Mouse (Mus musculus) olfactory bulb, adult 2 months (tissue): ENCODE results near the gene Cntnap1. TPM values are rescaled to one million over a fixed set of nuclear protein-coding genes. Genes with fewer than 3 reads are reported as not detected.
"Not testable (repeated sequence)": the region's sequence is repeated elsewhere in the genome, so short reads cannot be mapped to it uniquely, and the experiment has no call there.

Experiments
- H3K27ac ChIP-seq: fragments of 200-500 bp; 2 replicates; pipeline ENCODE4 v1.5.1; 2012; ENCODE audit warnings: low read depth, low read length; ENCODE audit not compliant: insufficient read depth
- H3K4me1 ChIP-seq: fragments of 200-500 bp; 2 replicates; pipeline ENCODE4 v1.6.1; 2012; ENCODE audit warnings: low read length; ENCODE audit not compliant: control insufficient read depth, insufficient read depth
- H3K4me3 ChIP-seq: fragments of 200-500 bp; 2 replicates; pipeline ENCODE4 v1.5.1; 2012; ENCODE audit warnings: mild to moderate bottlenecking, low read depth, low read length, moderate library complexity; ENCODE audit not compliant: insufficient read depth
- CTCF ChIP-seq: fragments of 200-500 bp; IDR thresholded peaks from 2 replicates; pipeline ENCODE4 v1.5.1; 2012; ENCODE audit warnings: low read depth, mild to moderate bottlenecking, low read length, moderate library complexity; ENCODE audit not compliant: insufficient read depth
- POLR2A ChIP-seq: fragments of 200-500 bp; IDR thresholded peaks from 2 replicates; pipeline ENCODE4 v1.6.1; 2012; ENCODE audit warnings: mild to moderate bottlenecking, low read depth, low read length, moderate library complexity; ENCODE audit not compliant: insufficient read depth
- WGBS: fragments of 180-500 bp; shearing (Covaris S2); methylation state at CpG from one replicate; pipeline ENCODE4 v1.1.7; 2018; 5-methylcytosine and 5-hydroxymethylcytosine counted together
- polyA plus RNA-seq: library from polyadenylated mRNA; stranded (reverse); fragments of >200 nt; gene quantifications from 2 replicates; pipeline ENCODE4 v1.2.4, GENCODE M21; 2012; ENCODE audit warnings: low replicate concordance; ENCODE audit not compliant: missing spikeins, insufficient read depth, insufficient read length

Cntnap1 gene
- polyA plus RNA-seq, 1 experiment = not detected

- 23% methylated on average over 10 of the region's 10 CpGs for WGBS
- no peak for TF ChIP-seq POLR2A
- no peak for TF ChIP-seq CTCF
- H3K27ac ChIP-seq = no peak overlapping the region
These were observed 23.9 kb upstream of the Cntnap1 start for GRCm38 (mm10) chr11:101146377-101146776.

DNA sequence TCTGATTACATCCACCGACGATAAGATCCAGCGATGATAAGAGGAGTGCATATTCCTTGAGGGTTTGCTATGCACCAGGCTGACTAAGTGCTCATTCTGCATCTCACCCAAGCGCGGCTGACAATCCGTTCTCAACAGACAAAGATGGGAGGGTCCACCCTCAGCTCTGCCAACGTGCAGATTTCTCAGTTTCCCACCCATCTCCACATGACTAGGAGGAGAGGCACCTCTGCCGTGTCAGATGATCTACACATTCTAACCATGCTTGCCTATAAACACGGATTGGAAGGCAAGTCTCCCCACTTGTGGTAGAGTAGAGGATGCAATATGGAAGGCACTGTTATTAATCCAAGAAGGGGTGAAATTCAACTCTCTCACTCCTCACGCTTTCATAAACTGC, 21.6 kb upstream of the Cntnap1 start:
- TF ChIP-seq CTCF = no peak
- Histone ChIP-seq H3K27ac (peak overlapping the region; percentile 58), H3K4me1 (peaks cover 11% of the 10 kb centered on the region), H3K4me3 (no peak overlapping the region)
- 52% methylated on average over 10 of the region's 10 CpGs for WGBS

More at GRCm38 (mm10) chr11:101146377-101146776, 23.9 kb upstream of the Cntnap1 start:
- Histone ChIP-seq H3K4me1 (peaks cover 11% of the 10 kb centered on the region), H3K4me3 (no peak overlapping the region)

DNA sequence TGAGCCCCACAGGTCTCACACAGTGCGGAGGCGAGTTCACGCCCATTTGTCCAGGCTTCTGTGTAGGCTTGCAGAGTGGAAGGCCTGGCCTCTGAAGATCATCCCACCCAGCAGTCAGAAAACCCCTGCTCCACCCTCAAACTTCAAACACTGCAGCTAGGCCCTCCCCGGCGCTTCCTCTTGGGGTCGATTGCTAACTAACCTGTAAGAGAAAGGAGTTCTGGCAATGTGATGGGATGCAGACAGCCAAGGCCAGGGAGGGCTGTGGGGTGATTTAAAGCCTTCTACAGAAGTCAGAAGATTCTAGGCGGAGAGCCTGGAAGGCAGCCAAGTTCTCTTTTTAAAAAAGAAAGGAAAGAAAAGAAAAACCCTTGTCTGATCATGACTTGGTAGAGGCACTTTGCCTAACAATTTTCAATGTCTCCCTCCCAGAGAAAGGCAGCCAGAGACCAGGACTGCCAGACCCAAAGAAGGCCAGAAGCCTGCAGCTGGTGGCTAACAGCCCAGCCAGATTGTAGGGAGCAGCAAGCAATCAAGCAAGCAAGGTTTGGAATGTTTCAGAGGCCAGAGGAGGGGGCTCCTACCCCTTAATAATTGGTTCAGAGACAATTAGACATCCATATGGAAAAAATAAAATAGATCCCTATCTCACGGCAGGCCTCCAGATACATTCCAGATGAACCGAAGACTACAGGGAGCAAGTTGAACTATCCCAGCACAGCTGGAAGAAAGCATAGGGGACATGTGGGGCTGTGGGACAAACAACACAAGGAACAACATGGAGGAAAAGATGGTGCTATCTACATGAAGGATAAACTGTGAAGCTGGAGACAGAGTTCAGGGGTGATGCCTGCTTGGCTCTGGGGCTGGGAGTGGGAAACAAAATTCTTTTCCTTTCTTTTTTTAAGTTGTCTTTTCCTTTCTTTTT, 20.9 kb upstream of the Cntnap1 start:
- Histone ChIP-seq H3K4me1 (peaks cover 11% of the 10 kb centered on the region), H3K27ac (peak overlapping the region; percentile 58), H3K4me3 (no peak overlapping the region)
- 36% methylated on average over 9 of the region's 9 CpGs for WGBS
- no peak for TF ChIP-seq POLR2A
- TF ChIP-seq CTCF = no peak

GRCm38 (mm10) chr11:101151063-101151462, 19.3 kb upstream of the Cntnap1 start:
- H3K4me3 ChIP-seq = no peak overlapping the region
- TF ChIP-seq POLR2A (no peak), CTCF (no peak)
- 55% methylated on average over 2 of the region's 2 CpGs for WGBS

GRCm38 (mm10) chr11:101152825-101153224, 17.5 kb upstream of the Cntnap1 start:
- no peak overlapping the region for H3K27ac ChIP-seq
- WGBS = 65% methylated on average over 1 of the region's 1 CpGs
- H3K4me3 ChIP-seq = no peak overlapping the region
- H3K4me1 ChIP-seq = peaks cover 23% of the 10 kb centered on the region
- no peak for TF ChIP-seq CTCF
- no peak for TF ChIP-seq POLR2A

More at GRCm38 (mm10) chr11:101151063-101151462, 19.3 kb upstream of the Cntnap1 start:
- Histone ChIP-seq H3K27ac (no peak overlapping the region), H3K4me1 (peaks cover 17% of the 10 kb centered on the region)

DNA sequence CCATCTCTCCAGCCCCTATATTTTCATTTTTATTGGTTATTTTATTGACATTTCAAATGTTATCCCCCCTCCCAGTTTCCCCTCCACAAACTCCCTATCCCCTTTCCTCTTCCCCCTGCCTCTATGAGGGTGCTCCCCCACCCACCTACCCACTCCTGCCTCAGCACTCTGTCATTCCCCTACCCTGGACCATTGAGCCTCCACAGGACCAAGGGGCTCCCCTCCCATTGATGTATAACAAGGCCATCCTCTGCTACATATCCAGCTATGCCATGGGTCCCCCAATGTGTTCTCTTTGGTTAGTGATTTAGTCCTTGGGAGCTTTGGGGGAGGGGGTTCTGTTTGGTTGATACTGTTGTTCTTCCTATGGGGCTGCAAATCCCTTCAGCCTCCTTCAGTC, 15.7 kb upstream of the Cntnap1 start:
- no peak overlapping the region for H3K27ac ChIP-seq
- H3K4me3 ChIP-seq = no peak overlapping the region
- TF ChIP-seq POLR2A (no peak), CTCF (no peak)
- H3K4me1 ChIP-seq = peaks cover 14% of the 10 kb centered on the region

GRCm38 (mm10) chr11:101155151-101155550, 15.2 kb upstream of the Cntnap1 start:
- Histone ChIP-seq H3K27ac (no peak overlapping the region), H3K4me3 (no peak overlapping the region), H3K4me1 (peaks cover 14% of the 10 kb centered on the region)
- TF ChIP-seq CTCF (no peak), POLR2A (no peak)
- 81% methylated on average over 6 of the region's 6 CpGs for WGBS

DNA sequence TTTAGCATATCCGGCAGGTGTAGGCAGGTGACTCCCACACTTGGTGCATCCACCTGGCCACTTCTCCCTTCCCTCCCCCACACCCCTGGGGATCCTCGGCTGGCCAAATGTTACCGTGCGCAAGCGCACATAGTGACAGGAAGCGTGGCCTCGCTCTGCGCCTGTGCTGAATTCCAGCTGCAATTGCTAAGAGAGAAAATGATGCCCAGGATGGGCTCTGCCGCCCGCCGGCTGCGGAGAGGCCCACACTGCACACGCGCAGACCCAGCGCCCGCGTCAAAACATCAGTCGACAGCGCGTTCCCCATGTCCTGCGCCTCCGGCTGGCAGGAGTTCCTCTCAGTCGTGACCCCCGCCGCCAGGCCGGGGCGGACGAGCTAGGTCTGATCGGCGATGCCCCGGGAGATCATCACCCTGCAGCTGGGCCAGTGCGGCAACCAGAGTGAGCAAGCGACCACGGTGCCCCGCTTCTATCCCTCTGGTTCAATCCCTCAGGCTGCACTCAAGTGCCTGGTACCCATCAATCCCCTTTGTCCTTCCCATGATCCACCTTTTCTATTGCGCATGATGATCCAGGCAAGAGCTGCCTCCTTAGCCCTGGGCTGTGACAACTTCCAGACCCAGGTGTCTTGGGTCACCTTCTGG, 14.5 kb upstream of the Cntnap1 start, which contains the start of gene Tubg2:
Gene Tubg2, plus strand, starts transcription at position 180 of the 644 bp plus-strand sequence.
- peaks cover 14% of the 10 kb centered on the region for H3K4me1 ChIP-seq
- peak within 1 kb of the TSS; percentile 63 for H3K4me3 ChIP-seq
- H3K27ac ChIP-seq = peak within 1 kb of the TSS; percentile 87
- TF ChIP-seq POLR2A (peak; percentile 86), CTCF (no peak)
- WGBS = 3% methylated on average over 36 of the region's 36 CpGs

DNA sequence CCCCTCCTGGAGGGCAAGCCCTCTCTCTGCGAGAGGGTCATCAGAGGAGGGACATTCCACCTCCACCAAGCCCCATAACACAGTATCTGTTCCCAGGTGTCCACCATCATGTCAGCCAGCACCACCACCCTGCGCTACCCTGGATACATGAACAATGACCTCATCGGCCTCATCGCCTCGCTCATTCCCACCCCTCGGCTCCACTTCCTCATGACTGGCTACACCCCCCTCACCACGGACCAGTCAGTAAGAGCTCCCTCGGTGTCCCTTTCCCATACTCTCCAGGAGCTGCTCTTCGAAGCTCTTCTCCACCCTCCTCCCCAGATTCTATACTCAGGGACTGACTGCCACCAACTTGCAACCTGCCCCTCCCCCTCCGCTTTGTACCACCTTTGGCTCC, 10.2 kb upstream of the Cntnap1 start:
- peaks cover 27% of the 10 kb centered on the region for H3K4me1 ChIP-seq
- 82% methylated on average over 9 of the region's 10 CpGs for WGBS
- not testable (repeated sequence) for H3K27ac ChIP-seq, H3K4me3 ChIP-seq

DNA sequence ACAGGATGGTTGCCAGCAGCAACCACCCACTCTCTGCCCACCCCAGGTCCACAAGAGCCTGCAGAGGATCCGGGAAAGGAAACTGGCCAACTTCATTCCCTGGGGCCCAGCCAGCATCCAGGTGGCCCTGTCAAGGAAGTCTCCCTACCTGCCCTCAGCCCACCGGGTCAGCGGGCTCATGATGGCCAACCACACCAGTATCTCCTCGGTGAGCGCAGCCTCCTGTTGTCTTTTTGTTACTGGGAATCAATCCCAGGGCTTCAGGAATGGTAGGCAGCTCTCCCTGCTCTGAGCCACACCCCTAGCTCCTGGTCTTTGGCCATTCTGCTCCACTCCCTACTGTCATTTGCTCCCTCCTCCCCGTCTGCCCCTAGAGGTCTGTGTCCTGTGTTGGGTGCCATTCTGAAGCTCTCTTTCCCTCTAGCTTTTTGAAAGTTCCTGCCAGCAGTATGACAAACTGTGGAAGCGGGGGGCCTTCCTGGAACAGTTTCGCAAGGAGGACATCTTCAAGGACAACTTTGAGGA, 9.3 kb upstream of the Cntnap1 start:
- not testable (repeated sequence) for H3K4me3 ChIP-seq, H3K27ac ChIP-seq
- peaks cover 21% of the 10 kb centered on the region for H3K4me1 ChIP-seq
- 83% methylated on average over 8 of the region's 8 CpGs for WGBS
